Mouse (Mus musculus): ENCODE measurements around the gene Il5. TPM values are rescaled to one million over a fixed set of nuclear protein-coding genes. Genes with fewer than 3 reads are reported as not detected.

Gene Il5
- total RNA-seq (2022) = not detected

DNA sequence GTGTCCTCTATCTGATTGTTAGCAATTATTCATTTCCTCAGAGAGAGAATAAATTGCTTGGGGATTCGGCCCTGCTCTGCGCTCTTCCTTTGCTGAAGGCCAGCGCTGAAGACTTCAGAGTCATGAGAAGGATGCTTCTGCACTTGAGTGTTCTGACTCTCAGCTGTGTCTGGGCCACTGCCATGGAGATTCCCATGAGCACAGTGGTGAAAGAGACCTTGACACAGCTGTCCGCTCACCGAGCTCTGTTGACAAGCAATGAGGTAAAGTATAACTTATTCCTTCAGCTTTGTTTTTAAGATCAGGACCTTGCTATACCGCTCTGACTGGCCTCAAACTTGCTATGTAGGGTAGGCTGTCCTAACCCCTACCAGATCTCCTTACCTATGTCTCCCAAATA lies at the start of gene Il5:
TSS of gene Il5 (plus strand) at position 80 of the 400 bp plus-strand sequence.
- DNase-seq (ENCODE audit: low spot score in 2 of 2) = no peak

DNA sequence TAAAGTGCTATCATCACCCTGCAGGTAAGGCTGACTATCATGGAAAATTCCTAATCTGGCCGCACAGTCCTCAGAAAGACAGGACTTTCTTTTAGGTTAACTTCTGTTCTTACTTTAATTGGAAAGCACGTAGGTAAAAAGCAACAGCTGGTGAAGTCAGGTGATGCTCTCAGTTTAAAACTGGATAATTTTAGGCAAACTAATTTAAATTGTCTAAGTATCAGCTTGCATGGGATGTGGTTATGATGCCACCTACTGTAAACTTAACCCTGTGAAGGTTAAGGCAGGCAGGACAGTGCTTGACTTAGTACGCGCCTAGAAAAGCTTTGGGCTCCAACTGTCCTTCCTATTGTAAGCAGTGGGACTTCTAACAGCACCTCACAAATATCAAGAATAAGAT lies 49.2 kb upstream of the Il5 start:
- no peak for DNase-seq (ENCODE audit: low spot score in 2 of 2)

DNA sequence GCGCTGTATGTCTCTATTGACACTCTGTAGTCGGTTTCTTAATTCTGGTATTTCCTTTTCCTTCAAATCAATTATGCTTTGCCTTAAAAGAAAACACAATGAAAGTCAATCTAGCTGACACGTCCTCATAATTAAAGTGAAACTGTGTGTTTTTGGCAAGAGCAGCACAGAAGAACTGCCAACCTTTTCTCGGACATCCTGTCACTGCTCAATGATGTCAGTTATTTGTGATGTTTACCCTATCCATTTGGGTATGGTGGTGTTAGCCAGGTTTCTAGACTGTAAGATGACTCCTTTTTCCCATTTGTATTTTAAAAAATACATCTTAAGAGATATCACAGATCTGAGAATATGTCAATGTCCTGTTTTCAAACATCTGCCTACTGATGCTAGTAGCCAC lies 40.5 kb upstream of the Il5 start:
- no peak for DNase-seq (ENCODE audit: low spot score in 2 of 2)

DNA sequence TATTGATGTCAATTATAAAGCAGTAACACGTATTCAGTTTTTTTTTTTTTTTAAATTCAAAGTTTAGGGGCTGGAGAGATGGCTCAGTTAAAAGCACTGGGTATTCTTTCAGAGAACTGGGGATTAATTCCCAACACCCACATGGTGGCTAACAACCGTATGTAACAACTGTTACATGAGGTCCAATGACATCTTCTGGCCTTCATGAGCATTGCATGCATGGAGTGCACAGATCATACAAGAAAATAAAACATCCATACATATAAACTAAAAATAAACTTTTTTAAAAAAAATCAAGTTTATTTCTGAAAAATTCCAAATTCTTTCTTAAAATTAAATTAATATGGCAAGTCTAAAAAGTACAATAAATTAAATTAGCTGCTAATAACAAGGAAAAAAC lies 38.9 kb upstream of the Il5 start:
- DNase-seq (ENCODE audit: low spot score in 2 of 2) = no peak

DNA sequence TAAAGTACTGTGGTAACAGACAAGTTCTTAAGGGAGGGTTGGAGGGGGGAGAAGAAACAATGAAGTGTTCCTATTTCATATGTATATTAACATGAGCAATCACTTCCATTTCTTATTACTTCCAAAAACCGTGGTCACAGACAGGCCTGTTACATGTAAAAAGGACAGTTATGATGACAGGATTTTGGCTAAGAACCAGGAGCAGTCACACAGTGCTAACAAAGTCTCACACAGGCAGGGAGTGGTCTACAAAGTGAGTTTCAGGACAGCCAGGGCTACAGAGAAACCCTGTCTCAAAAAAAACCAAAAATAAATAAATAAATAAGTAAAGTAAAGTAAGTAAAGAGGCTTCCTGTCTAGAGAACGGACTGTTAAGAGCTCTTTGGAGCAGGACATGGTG lies 38.4 kb upstream of the Il5 start:
- DNase-seq (ENCODE audit: low spot score in 2 of 2) = no peak

DNA sequence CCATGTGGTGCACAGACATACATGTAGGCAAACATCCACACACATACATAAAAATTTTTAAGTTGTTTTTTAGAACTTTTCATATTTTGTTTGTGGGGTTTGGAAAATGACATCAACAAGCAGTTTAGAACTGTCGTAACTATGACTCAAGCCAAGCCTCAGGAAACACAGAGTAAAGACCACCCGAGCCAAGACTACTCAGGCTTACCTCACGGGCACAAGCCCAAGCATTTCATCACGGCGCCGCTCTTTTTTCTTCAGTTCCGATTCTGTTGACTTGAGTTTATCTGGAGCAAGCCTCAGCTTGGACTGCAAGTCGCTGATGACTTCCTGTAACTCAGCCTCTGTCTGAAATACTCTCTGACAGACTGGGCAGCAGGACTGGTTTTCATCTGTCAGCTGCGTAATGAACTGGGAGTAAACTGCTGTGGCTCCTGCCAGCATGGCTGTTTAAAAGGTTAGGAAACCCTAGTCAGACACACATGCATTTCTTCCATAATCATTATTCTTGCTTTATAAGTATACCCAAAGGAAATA lies 37.5 kb upstream of the Il5 start:
- DNase-seq (ENCODE audit: low spot score in 2 of 2) = no peak

DNA sequence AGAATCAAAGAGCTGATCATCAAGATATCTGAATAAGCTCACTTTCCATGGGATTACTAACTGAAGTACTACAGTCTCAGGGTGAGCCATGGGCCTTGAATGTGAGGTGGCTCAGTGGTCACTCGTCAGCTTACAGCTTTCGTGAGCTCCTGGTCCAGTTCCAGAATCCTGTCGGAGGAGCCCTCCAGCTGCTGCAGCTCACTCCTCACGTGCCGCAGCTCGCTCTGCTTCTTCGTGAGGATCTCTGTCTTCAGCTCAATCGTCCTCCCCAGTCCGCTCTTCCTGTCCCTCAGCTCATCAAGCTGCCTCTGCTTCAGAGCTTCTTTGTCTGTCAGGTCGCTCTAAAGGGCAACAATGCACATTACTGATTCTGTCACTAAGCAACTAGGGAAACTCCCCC lies 28.6 kb upstream of the Il5 start:
- DNase-seq (ENCODE audit: low spot score in 2 of 2) = no peak

- DNase-seq (ENCODE audit: low spot score in 2 of 2) = no peak
Measured at GRCm38 (mm10) chr11:53698521-53698920, 22.1 kb upstream of the Il5 start.

DNA sequence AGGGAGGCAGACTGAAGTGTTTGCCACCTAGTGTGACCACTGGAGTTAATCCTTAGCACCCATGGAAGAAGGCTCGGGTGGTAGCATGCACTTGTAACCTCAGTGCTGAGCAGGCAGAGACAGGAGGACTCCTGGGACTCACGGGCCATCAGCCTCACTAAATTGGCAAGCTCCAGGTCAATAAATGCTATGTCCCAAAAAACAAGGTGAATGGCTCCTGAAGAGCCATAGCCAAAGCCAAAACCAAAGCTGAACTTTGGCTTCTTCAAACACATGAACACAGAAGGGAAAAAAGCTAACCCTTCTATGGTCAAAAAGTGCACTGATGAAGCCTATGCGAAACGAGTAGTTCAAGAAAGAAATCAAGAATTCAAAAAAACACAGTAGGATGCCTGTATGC lies 21.2 kb upstream of the Il5 start:
- no peak for DNase-seq (ENCODE audit: low spot score in 2 of 2)

DNA sequence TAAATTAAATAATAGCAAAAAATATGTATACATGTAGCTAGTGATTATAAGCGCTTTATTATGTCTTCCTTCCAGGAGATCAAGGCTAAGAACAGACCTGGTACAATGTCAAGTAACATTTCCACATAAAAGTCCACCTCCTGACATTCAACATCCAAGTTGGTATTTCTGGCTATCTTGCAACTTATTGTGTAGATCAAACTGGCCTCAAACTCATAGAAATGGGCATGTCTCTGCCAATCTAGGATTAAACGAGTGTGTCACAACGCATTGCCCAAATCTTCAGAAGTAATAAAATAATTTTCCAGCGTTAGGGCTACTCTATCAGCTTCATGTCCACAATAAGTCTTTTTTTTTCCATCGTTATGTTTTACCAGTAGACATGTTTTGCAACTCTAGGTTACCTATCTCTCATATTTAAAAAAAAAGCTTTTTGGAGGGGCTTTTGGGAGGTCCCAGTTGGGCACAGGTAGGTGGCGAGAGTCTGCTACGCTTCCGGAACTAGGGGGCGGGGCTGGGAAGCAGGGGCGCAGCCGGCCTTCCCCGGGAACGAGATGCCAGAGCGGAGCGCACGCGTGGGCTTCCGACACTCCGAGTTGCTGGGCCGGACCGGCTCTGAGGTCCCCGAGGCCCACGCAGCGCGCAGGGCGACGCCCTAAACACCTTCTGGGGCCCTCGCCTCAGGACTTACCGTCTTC lies 14.2 kb upstream of the Il5 start:
- no peak for DNase-seq (ENCODE audit: low spot score in 2 of 2)

- DNase-seq (ENCODE audit: low spot score in 2 of 2) = peak; percentile 83 to 86
Measured at GRCm38 (mm10) chr11:53706934-53707717, 13.5 kb upstream of the Il5 start, which contains the start of gene Rad50. TSS of gene Rad50 (minus strand) at chr11:53707319.

DNA sequence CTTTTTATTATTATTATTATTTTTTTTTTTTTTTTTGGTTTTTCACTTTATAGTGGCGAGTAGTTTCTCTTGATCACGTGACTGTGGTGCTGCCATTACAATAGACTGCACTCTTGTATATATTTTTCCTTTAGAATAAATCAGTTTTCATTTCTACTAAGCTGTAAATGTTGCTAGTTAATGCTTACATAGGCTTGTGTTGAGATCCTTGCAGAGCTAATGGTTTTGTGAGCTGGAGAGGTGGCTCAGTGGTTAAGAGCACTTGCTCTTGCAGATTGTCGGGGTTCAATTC lies 12.9 kb upstream of the Il5 start:
- DNase-seq (ENCODE audit: low spot score in 2 of 2) = no peak

DNA sequence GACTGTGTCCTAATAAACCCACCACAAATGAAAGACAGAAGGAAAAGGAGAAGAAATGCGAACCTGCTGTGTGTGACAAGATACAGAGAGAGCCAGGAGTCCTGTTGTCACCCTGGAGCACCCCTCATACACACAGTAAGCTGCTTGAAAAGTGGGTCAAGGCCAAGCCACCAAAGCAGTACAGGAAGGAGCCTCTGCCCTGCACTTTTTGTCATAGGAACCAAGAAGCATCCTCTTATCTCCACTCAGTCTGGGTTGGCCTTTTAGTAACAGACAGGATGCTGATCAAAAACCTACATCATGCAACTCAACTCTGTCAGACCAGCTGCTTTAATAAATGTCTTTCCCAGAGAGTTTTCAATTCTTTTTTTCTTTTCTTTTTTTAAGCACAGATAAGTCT lies 893 bp upstream of the Il5 start:
- no peak for DNase-seq (ENCODE audit: low spot score in 2 of 2)

DNA sequence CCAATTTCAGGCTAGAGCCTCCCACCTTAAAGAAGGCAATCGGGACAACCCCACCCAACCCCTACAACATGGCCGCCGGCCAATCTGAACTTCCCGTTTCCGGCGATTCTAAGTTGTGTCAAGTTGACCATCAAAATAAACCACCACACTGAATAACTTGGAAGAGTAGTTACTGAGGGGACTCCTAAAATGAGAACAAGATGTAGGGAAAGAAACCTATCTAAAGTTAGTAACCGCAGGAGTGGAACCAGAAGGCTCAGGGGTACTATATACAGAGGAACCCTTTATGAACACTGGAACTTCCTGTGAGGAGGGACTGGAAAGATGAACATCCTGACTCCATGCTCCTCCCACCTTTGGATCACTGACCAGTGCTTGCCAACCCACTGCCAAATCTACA lies 10.9 kb downstream of the Il5 start:
- DNase-seq (ENCODE audit: low spot score in 2 of 2) = no peak

- no peak for DNase-seq (ENCODE audit: low spot score in 2 of 2)
Measured at GRCm38 (mm10) chr11:53732244-53732643, 11.7 kb downstream of the Il5 start.

GRCm38 (mm10) chr11:53733824-53734223 lies 13.2 kb downstream of the Il5 start:
- DNase-seq (ENCODE audit: low spot score in 2 of 2) = no peak

GRCm38 (mm10) chr11:53734431-53734830 lies 13.8 kb downstream of the Il5 start:
- no peak for DNase-seq (ENCODE audit: low spot score in 2 of 2)

GRCm38 (mm10) chr11:53734970-53735681 lies 14.5 kb downstream of the Il5 start:
- no peak for DNase-seq (ENCODE audit: low spot score in 2 of 2)

GRCm38 (mm10) chr11:53735682-53736245 lies 15.2 kb downstream of the Il5 start:
- DNase-seq (ENCODE audit: low spot score in 2 of 2) = no peak

DNA sequence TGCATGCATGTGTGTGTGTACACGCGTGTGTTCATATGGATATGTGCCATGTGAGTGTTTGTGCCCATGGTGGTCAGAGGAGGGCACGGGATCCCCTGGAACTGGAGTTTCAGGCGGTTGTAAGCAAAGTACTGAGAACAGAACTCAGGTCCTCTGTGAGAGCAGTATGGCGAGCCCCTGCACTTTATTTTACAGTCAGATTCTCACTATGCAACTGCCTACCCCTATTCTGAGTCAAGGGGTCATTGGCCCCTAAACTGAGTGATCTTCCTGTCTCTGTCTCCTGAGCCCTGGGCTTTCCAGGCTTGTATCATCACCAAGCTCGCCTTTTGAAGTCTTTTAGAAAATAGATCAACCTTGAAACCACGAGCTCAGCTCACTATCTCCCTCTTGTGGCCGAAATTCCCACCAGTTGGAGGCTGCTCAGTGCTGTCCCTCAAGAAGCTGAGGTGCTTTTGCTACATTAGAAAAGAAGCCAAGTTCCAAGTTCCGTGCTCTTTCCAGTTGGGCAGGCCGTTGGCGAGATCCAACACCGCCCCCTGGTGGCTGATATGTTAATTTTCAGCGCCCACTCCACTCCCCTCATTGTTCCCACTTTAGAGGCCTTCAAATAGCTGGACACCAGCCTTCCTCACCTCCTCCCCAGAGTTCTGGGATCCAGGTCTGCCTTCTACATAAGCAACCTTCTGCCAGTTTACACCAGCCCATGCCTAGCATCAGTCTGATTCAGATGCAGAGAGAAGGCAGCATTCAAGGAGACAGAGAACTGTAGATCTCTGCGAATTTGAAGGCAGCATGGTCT lies 16.4 kb downstream of the Il5 start:
- peak; percentile 39 to 62 for DNase-seq (ENCODE audit: low spot score in 2 of 2)

DNA sequence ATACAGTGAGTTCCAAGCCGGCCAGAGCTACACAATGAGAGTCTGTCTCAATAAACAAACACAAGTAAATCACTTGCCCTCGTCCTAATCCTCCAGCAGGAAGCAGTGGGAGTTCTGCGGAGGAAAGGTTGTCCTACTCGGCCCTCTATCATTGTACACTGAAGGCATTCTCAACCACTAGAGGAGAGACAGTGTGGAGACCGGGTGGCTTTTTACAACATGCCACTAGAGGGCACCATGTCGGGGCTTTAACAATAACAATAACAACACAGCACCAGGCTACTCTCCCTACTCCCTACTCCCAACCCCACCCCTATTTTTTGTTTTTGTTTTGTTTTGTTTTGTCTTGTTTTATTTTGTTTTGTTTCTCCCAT lies 17.0 kb downstream of the Il5 start:
- DNase-seq (ENCODE audit: low spot score in 2 of 2) = peak in 1 of 2 experiments; percentile 38
